Mouse (Mus musculus): ENCODE results near the gene Stard3.

GRCm38 (mm10) chr11:98345253-98345652 lies 12.9 kb upstream of the Stard3 start:
- TF ChIP-seq CTCF (IDR thresholded peaks at IDR 0.05; ENCODE audit: borderline replicate concordance, insufficient read depth, low read length) (peak; percentile 81), POLR2A (IDR thresholded peaks at IDR 0.05; ENCODE audit: low read depth, low read length) (no peak)
